Mouse (Mus musculus) left cerebral cortex, postnatal 14 days (tissue): Measurements from ENCODE around the gene Tnip1. TPM values are rescaled to one million over a fixed set of nuclear protein-coding genes. Genes with fewer than 3 reads are reported as not detected.

ENCODE experiments used
- DNase-seq, 2 experiments: peaks; one replicate each; pipeline ENCODE4 v3.0.0; 2021 to 2022; ENCODE audit warnings: low spot score in 2 of 2, mixed read lengths in 1 of 2
- intact Hi-C: fragments of 180-260 bp; cut with DNase I; formaldehyde crosslinking; loops from one replicate; pipeline ENCODE4 v1.15.1; 2025
- long read RNA-seq, 2 experiments: library from polyadenylated mRNA; stranded (forward); transcript quantifications; one replicate each; pipeline ENCODE4 v2.0.0; 2021
- total RNA-seq, 2 experiments: library from RNA; stranded (reverse); gene quantifications; 2 replicates each; pipeline ENCODE4 v1.2.3; 2021

The Tnip1 gene
- total RNA-seq: 10 to 100 TPM; 32.4 to 35.0 TPM
- long read RNA-seq, experiment 1, transcript Tnip1-206 (18 exons, 2,834 nt): major isoform, 17 of 55 reads
- long read RNA-seq, experiment 1, partial matches to known transcripts: 3 of 55 reads
- long read RNA-seq, experiment 1, other reads (novel, unspliced or antisense): 35 of 55 reads
- long read RNA-seq, experiment 2, transcript Tnip1-206 (18 exons, 2,834 nt): major isoform, 7 of 54 reads
- long read RNA-seq, experiment 2, partial matches to known transcripts: 3 of 54 reads
- long read RNA-seq, experiment 2, other reads (novel, unspliced or antisense): 44 of 54 reads

DNA sequence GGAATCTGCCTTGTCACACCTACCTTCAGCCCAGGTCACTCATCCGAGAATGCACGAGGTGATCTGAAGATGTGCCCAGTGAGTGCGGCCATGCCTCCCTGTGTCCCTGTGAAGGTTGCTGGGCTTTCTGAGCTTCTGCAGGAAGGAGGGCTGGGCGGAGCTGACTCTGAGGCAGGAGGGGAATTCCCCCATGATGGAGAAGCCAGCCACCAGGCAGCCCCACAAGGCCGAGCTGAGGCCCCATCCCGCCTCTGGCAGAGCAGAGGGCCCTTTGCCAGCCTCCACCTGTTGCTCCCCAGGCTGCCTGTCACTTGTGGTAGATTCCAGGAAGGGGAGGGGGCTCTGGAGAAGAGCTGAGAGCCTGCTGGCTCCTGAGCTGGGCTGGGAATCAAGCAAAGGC, at the start of gene Tnip1:
Tnip1 (minus strand) TSS at position 108 of the 400 bp plus-strand sequence.
- no peak for DNase-seq
- intact Hi-C loops: no loop called here

DNA sequence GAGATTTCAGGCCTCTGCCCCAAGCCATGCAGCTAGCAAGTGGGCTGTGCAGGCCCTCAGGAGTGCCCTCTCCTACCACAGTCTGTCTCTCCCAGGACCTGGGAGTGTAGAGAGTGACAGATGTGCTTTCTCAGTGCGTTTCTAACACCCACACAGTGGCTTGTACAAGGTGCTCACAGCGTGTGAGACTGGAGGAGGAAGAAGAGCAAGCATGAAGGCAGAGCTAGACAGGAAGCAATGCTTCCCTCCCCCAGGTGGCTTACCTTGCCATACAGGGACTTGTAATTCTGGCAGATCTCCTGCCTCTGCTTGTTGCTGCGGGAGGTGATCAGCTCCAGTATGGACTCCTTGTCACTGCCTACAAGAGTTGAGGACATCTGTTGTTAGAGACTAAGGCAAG, 48.7 kb upstream of the Tnip1 start:
- intact Hi-C loops: no loop called here
- DNase-seq: no peak

DNA sequence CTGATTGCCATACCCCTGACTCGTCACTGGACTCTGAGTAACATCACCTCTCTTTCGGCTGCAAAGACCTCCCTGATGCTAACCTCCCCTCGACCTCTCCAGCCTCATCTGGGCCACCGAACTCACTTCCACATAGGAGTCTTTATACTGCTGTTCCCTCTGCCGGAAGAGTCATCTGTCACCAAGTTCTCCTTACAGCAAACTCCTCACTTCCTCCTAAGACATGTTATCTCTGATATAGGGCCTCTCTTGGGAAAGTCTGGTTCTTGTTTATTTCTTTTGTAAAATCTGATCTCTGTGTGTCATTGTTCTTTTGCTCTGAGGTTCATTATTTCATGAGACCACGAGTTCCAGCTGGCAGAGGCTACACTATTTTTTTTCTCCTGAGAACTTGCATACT, 45.5 kb upstream of the Tnip1 start:
- intact Hi-C loops: no loop called here
- DNase-seq: no peak

DNA sequence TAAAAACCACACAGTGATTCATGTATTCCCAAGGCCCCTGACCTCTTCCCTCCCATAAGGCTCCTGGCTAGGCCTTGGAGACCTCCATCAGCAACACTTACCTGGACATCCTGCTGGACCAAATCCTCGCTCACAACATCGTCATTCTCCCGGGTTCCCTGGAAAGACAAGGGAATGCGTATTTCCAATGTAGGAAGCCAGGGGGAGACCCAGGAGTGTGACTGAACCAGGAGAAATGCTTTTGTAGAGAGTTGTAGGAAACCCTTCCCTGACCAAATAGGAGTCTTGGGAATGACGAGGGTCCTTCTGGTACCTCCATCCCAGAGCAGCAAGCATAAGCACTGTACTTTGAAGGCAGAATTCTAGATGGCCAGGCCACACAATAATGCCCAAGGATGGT, 43.0 kb upstream of the Tnip1 start:
- intact Hi-C loops: no loop called here
- DNase-seq: no peak

DNA sequence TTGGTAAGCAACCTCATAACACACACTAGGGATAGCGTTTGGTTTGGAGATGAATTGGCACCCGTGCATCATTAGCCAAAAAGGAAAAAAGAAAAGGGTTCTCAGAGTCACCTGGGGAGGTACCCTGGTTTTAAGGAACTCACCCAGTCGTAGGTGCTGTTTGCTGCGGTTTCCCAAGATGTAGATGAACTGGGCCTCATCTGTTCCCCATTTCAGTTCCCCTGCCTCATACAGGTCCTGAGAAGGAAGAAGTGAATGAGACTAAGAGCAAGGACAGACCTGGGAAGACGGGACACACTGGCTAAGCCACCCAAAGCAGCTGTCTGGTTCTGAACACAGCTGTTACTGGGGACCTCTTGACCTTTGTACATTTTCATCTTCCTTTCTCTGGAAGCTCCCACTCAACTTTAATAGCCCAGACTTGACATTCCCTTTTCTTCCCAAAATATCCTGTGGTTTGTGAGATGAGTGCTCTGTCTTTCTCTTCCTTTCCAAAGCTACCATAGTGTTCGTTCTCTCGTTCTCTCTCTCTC, 42.3 kb upstream of the Tnip1 start:
- no peak for DNase-seq
- intact Hi-C loops: no loop called here

DNA sequence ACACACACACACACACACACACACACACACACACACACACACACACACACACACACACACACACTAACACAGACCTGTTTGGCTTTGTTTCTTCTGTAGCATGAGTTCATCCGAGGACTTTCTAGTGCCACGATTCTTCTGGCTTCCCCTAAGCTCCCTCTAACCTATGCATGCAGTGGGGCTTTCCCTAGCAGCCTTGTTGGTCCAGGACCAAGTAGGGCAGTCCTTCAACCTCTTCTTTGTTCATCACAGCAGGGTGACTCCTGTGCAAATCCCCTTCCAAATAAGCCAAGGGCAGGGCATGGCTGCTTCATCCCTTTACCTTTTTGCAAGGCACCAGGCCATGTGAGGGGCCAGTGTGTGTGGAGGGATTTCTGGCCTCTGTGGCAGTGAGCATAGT, 36.0 kb upstream of the Tnip1 start:
- no peak for DNase-seq
- intact Hi-C loops: loop anchor here (1.0 to 10.0 kb wide), 4 partner anchors 41 to 386 kb away; no protein-coding TSS in a partner anchor

DNA sequence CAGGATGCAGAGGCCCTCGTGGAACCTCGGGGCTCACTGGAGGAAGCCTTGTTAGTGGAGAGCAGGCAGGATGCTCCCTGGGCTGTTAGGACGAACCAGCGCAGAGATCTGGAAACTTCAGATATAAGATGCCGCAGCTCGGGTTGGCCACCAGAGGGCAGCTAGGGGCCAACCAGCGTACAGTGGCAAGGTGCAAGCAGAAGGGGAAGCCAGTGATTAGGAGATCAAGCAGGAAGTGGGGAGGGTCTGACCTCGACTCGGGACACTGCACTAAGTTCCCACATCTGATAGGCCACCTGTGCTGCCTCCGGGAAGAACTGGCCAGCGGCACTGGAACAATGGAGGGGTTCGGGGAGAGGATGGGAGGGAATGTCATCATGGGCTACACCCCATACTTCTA, 35.6 kb upstream of the Tnip1 start:
- intact Hi-C loops: loop anchor here (1.0 to 10.0 kb wide), 4 partner anchors 41 to 387 kb away; no protein-coding TSS in a partner anchor
- peak; percentile 67 to 72 for DNase-seq

DNA sequence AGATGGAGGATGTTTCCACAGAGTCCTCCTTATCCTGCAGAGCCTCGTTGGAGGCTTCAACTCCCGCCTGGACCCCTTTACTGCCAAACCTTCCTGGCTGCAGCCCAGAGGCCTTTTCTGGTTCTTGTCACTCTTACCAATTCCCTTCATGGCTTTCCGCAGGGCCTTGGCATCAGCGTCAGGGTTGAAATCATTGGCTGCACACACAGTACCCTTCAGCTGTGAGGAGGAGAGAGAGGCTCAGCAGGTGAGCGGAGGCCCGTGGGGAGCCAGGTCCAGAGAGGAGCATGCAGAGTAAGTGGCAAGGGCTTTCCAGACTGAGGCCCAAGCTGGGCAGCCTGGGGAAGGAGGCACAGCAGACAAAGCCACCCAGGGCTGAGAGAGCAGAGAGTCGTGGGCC, 33.5 kb upstream of the Tnip1 start:
- DNase-seq: no peak
- intact Hi-C loops: loop anchor here (5.0 to 10.0 kb wide), 2 partner anchors 161 to 389 kb away; no protein-coding TSS in a partner anchor

DNA sequence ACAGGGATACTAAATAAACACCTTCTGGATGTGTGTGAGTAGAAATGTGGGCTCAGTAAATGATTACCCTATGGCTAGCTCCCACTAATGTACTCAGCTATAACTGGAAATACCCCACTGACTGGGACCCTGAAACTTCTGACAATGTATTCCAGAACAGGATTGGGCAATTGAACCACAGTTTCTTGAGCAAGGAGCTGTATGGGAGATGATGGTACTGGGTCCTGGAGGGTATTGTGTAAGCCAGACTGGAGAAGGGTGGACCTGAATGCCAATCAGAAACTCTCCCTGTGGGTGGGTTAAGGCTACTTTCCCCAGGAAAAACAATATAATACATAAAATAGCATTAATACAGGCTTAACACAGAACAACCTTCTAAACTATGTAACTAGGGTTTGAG, 27.2 kb upstream of the Tnip1 start:
- intact Hi-C loops: loop anchor here (10.0 kb wide), 1 partner anchor 395 kb away; no protein-coding TSS in a partner anchor
- no peak for DNase-seq

DNA sequence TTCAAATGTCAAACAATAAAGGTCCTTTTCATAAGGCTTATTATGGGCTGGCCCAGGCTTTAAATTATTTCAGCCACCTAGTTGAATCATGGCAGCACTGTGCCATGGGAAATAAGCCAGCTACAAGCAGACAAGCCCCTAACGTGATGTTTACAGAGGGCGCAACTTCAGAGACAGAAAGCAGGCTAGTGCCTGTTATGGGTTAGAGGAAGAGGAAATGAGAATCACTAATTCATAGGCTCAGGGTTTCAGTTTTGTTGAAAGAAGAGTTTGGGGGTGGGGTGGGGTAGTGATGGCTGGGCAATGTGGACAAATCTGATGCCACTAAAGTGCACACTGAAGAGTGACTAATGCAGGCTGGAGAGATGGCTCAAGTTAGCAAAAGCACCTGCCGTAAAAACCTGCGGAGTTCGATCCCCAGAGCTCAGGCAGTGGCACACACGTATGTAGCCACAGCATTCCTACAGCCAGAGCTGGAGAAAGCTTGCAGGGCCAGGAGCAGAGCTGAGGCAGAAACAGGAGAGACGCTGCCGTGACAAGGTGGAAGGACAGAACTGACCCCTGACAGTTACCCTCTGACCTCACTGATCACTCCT, 26.1 kb upstream of the Tnip1 start:
- intact Hi-C loops: no loop called here
- no peak for DNase-seq

DNA sequence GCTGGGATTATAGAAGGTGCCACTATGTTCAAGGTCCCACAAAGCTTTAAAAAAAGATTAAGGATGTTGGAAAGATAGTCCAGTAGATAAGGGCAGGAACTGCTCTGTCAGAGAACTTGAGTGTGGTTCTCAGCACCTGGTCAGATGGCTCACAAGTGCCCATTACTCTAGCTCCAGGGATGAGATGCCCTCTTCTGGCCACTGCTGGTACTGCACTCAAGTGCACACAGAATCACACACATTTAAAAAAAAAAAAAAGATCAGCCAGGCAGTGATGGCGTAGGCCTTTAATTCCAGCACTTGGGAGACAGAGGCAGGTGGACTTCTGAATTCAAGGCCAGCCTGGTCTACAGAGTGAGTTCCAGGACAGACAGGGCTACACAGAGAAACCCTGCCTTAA, 25.3 kb upstream of the Tnip1 start:
- DNase-seq: peak; percentile 26 to 56
- intact Hi-C loops: no loop called here

DNA sequence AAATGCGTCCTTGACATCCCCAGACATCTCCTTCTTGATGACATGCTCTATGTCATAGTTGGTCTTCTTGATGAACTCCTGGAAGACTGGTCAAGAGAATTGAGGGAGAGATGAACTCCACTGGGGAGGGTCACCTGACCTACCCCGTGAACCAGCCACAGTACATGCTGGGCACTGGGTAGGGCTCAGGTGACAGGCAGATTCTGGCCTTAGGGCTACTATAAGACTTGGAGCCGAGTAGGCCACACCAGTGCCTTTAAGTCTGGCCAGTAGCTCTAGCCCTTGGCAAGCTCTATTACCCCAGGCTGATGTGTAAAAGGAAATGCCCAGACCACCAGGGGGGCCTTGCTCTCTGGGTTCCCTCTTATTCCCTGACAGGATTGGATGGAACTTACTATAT, 22.4 kb upstream of the Tnip1 start:
- no peak for DNase-seq
- intact Hi-C loops: loop anchor here (2.0 kb wide), 1 partner anchor 54 kb away; no protein-coding TSS in a partner anchor

DNA sequence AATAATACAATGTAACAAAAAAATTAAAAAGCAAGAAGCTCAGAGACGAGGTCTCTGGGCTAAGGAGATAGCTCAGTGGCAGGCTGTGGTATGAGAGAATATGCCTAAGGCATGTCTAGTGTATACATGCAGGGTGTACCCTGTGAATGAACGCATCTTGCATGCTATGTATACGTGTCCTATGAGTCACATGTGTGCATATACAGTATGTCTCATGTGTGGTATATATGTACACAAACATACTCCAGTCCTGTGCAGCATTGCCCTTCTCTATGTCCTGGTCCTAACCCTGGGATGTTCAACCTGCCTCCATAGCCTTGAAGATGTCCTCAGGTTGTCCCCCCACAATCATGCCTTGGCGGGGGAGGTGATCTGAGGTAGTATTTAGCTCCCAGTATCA, 21.9 kb upstream of the Tnip1 start:
- intact Hi-C loops: loop anchor here (1.0 to 2.0 kb wide), 2 partner anchors 54 to 105 kb away; no protein-coding TSS in a partner anchor

DNA sequence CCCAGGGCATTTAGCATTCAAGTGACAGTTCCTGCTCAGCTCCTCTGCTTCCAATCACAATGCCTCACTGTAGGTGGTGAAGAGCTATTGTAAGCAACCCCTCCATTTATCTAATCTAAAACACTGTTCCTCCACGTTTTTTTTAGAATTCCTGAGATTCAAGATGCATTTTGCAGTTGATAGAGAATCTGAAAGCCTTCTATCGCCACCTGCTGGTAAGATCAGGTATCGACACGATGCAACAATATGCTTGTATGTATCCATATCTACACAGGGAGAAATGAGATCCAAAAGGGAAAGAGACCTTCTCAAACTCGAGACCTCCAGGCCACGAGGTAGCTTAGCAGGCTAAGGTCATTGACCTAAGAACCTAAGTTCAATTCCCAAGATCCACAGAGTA, 21.4 kb upstream of the Tnip1 start:
- peak; percentile 84 to 92 for DNase-seq
- intact Hi-C loops: loop anchor here (1.0 to 2.0 kb wide), 2 partner anchors 53 to 105 kb away; no protein-coding TSS in a partner anchor

More for the DNA sequence above, 21.9 kb upstream of the Tnip1 start:
- no peak for DNase-seq

DNA sequence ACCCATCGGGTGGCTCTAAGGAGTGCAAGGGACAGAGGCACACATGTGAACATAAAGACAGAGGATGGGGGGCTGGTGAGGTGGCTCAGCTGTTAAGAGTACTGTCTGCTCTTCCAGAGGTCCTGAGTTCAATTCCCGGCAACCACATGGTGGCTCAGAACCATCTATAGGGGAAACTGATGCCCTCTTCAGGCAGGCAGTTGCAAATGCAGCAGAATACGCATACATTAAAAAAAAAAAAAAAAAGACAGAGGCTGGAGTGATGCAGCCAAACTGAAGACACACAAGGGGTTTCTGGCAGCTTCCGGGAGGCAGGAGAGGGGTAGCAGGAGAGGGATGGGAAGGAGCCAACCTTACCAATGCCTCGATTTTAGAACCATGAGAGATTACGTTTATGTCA, 19.8 kb upstream of the Tnip1 start:
- DNase-seq: no peak
- intact Hi-C loops: no loop called here

DNA sequence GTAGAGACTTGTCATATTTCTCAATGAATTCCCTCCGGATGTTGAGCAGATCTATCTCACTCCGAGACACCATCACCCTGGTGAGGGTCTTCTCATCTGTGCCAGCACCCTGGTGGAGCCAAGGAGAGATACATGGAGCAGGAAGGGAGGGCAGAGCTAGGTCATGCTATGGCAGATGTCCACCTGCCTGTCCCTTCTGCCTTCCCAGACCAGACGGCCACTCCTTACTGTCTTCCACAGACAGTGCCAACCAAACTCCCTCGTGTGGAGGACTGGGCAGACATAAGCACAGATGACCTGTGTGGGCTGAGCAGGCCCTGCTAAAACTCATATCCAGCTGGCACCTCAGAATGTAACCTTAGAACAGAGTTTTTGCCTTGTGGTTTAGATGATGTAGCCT, 18.9 kb upstream of the Tnip1 start:
- DNase-seq: no peak
- intact Hi-C loops: no loop called here

DNA sequence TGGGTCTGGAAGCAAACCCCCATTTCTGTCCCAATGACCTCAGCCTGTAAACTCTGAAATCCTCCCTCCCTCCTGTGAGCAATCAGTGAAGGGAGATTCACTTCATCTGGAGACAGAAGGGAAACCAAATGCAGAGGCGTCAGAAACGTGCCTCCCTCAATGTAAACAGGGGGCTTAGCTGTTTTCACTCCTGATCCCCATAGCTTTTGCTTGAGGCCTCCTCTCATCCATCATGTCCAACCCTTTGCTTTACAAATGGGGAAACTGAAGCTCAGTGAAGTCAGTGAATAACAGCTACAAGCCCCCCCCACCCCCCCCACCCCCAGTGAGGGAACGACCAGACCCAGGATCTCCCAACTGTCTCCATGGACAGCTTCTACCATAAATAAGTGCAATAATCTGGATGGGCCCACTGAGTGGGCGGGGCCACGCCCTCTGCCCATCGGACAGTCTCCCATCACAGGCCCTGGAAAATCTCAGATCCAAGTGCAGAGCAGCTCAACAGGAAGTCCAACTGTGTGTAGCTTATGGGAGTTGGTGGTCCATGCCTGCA, 14.7 kb upstream of the Tnip1 start:
- no peak for DNase-seq
- intact Hi-C loops: no loop called here

DNA sequence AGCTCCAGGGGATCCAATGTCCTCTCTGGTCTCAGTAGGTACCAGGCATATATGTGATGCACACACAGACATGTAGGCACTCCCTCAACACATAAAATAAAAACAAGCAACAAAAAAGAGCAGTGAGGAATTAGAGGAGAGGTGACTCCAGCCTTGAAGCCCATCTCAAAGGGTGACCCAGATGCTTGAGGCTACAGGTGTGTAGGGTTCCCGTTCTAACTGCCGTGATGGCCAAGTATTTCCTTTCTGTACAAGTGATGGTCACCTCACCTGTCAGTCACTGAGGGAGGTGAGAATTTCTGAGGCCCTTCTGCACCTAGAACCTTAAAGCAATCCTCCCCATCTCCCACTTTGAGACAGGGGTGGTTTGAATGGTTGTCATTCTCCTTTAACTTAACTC, 13.6 kb upstream of the Tnip1 start:
- intact Hi-C loops: no loop called here
- no peak for DNase-seq

DNA sequence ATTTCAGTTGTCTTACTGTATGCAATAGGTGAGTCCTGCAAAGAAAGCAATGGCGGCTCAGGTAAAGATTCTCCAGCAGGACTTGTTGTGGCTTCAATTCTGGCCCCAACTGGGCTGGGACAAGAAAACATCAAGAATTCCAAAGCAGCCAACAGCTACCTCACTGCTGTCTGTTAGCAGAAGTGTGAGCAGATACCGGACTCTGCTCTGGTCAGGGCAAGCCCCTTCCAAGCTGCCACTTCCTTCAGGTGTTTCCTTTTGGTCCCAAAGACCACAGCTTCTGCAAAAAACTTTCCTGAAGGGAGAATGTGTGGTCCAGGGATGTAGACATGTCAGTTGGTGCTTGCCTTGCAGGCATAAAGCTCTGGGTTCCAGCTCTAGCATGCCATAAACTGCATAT, 13.0 kb upstream of the Tnip1 start:
- intact Hi-C loops: no loop called here
- DNase-seq: no peak

DNA sequence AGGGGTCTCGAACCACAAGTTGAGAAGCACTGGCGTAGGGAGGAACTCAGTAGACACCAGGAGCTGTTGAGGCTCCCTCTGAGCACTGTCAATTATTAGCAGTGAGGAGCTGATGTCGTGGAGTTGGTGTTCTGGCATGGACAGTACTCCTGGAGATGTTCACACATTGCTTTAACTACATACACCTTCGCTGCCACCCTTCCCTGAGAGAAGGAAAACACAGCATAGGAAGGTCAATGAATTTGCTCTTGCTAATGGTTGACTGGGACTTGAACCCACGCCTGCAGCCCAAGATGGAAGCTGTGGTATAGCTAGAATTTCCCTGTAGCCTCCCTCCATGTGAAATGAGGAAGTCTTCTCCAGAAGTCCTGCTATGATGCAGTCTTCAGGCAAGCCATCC, 12.6 kb upstream of the Tnip1 start:
- intact Hi-C loops: no loop called here
- DNase-seq: no peak
